Mouse (Mus musculus): Measurements from ENCODE around the gene Slc16a6. TPM values are rescaled to one million over a fixed set of nuclear protein-coding genes. Genes with fewer than 3 reads are reported as not detected.
"Not testable (repeated sequence)": the region's sequence is repeated elsewhere in the genome, so short reads cannot be mapped to it uniquely, and the experiment has no call there.

Slc16a6 gene
- polyA plus RNA-seq, 1 experiment from 2014 or later: 10.2 TPM

- ATAC-seq (replicated peaks; ENCODE audit: insufficient number of reproducible peaks, low FRiP score, low TSS enrichment): no peak
- no peaks in the 10 kb centered on the region for H3K36me3 ChIP-seq (ENCODE audit: control insufficient read depth, insufficient read depth, low read length)
- no peak overlapping the region for H3K4me3 ChIP-seq (ENCODE audit: low read depth, low read length)
- WGBS (ENCODE audit: insufficient replicate concordance): 61% methylated on average over 9 of the region's 9 CpGs
- no peak overlapping the region for H3K9ac ChIP-seq (ENCODE audit: low read depth, low read length)
- 0 out of 2 replicates have a peak, but pooled peaks cover 3% of the 10 kb centered on the region for H3K4me1 ChIP-seq (ENCODE audit: control insufficient read depth, insufficient read depth, low read length)
- no peak overlapping the region for H3K4me2 ChIP-seq
- no peaks in the 10 kb centered on the region for H3K9me3 ChIP-seq (replicated peaks; ENCODE audit: control insufficient read depth, low read length)
- no peak overlapping the region for H3K27ac ChIP-seq (ENCODE audit: low read depth, low read length)
- H3K27me3 ChIP-seq (ENCODE audit: control insufficient read depth, insufficient read depth, low read length): no peaks in the 10 kb centered on the region
Observed at GRCm38 (mm10) chr11:109504977-109505376, 31.6 kb upstream of the Slc16a6 start.

GRCm38 (mm10) chr11:109500206-109500605, 26.8 kb upstream of the Slc16a6 start:
- Histone ChIP-seq H3K27ac (ENCODE audit: low read depth, low read length) (no peak overlapping the region), H3K9me3 (replicated peaks; ENCODE audit: control insufficient read depth, low read length) (no peaks in the 10 kb centered on the region), H3K9ac (ENCODE audit: low read depth, low read length) (no peak overlapping the region), H3K4me3 (ENCODE audit: low read depth, low read length) (no peak overlapping the region), H3K27me3 (ENCODE audit: control insufficient read depth, insufficient read depth, low read length) (peaks cover 3% of the 10 kb centered on the region; the same call in 1 of the 2 replicates), H3K4me1 (ENCODE audit: control insufficient read depth, insufficient read depth, low read length) (peaks cover 12% of the 10 kb centered on the region), H3K36me3 (ENCODE audit: control insufficient read depth, insufficient read depth, low read length) (no peaks in the 10 kb centered on the region), H3K4me2 (no peak overlapping the region)
- 87% methylated on average over 5 of the region's 5 CpGs for WGBS (ENCODE audit: insufficient replicate concordance)
- no peak for ATAC-seq (replicated peaks; ENCODE audit: insufficient number of reproducible peaks, low FRiP score, low TSS enrichment)

GRCm38 (mm10) chr11:109497990-109498389, 24.6 kb upstream of the Slc16a6 start:
- WGBS (ENCODE audit: insufficient replicate concordance): 79% methylated on average over 9 of the region's 9 CpGs
- no peak overlapping the region for H3K9ac ChIP-seq (ENCODE audit: low read depth, low read length)
- H3K36me3 ChIP-seq (ENCODE audit: control insufficient read depth, insufficient read depth, low read length): no peaks in the 10 kb centered on the region
- no peak overlapping the region for H3K27ac ChIP-seq (ENCODE audit: low read depth, low read length)
- no peak overlapping the region for H3K4me2 ChIP-seq
- peaks cover 14% of the 10 kb centered on the region for H3K4me1 ChIP-seq (ENCODE audit: control insufficient read depth, insufficient read depth, low read length)
- H3K4me3 ChIP-seq (ENCODE audit: low read depth, low read length): no peak overlapping the region
- no peaks in the 10 kb centered on the region for H3K9me3 ChIP-seq (replicated peaks; ENCODE audit: control insufficient read depth, low read length)
- peaks cover 3% of the 10 kb centered on the region; the same call in 1 of the 2 replicates for H3K27me3 ChIP-seq (ENCODE audit: control insufficient read depth, insufficient read depth, low read length)
- ATAC-seq (replicated peaks; ENCODE audit: insufficient number of reproducible peaks, low FRiP score, low TSS enrichment): no peak

GRCm38 (mm10) chr11:109496996-109497714, 23.8 kb upstream of the Slc16a6 start:
- Histone ChIP-seq H3K27me3 (ENCODE audit: control insufficient read depth, insufficient read depth, low read length) (peaks cover 3% of the 10 kb centered on the region; the same call in 1 of the 2 replicates), H3K36me3 (ENCODE audit: control insufficient read depth, insufficient read depth, low read length) (no peaks in the 10 kb centered on the region), H3K9me3 (replicated peaks; ENCODE audit: control insufficient read depth, low read length) (no peaks in the 10 kb centered on the region), H3K4me1 (ENCODE audit: control insufficient read depth, insufficient read depth, low read length) (peaks cover 11% of the 10 kb centered on the region), H3K9ac (ENCODE audit: low read depth, low read length) (no peak overlapping the region), H3K4me2 (no peak overlapping the region), H3K4me3 (ENCODE audit: low read depth, low read length) (no peak overlapping the region), H3K27ac (ENCODE audit: low read depth, low read length) (no peak overlapping the region)
- 85% methylated on average over 6 of the region's 6 CpGs for WGBS (ENCODE audit: insufficient replicate concordance)
- ATAC-seq (replicated peaks; ENCODE audit: insufficient number of reproducible peaks, low FRiP score, low TSS enrichment): no peak

- Histone ChIP-seq H3K4me1 (ENCODE audit: control insufficient read depth, insufficient read depth, low read length) (peaks cover 11% of the 10 kb centered on the region), H3K27ac (ENCODE audit: low read depth, low read length) (no peak overlapping the region), H3K4me3 (ENCODE audit: low read depth, low read length) (no peak overlapping the region), H3K9me3 (replicated peaks; ENCODE audit: control insufficient read depth, low read length) (no peaks in the 10 kb centered on the region), H3K27me3 (ENCODE audit: control insufficient read depth, insufficient read depth, low read length) (peaks cover 3% of the 10 kb centered on the region; the same call in 1 of the 2 replicates), H3K9ac (ENCODE audit: low read depth, low read length) (no peak overlapping the region), H3K4me2 (no peak overlapping the region), H3K36me3 (ENCODE audit: control insufficient read depth, insufficient read depth, low read length) (no peaks in the 10 kb centered on the region)
- ATAC-seq (replicated peaks; ENCODE audit: insufficient number of reproducible peaks, low FRiP score, low TSS enrichment): no peak
- 84% methylated on average over 7 of the region's 7 CpGs for WGBS (ENCODE audit: insufficient replicate concordance)
Observed at GRCm38 (mm10) chr11:109496475-109496993, 23.1 kb upstream of the Slc16a6 start.

GRCm38 (mm10) chr11:109495771-109496474, 22.5 kb upstream of the Slc16a6 start:
- Histone ChIP-seq H3K27me3 (ENCODE audit: control insufficient read depth, insufficient read depth, low read length) (peaks cover 3% of the 10 kb centered on the region; the same call in 1 of the 2 replicates), H3K9ac (ENCODE audit: low read depth, low read length) (no peak overlapping the region), H3K36me3 (ENCODE audit: control insufficient read depth, insufficient read depth, low read length) (no peaks in the 10 kb centered on the region), H3K4me2 (peak overlapping the region; percentile 15), H3K9me3 (replicated peaks; ENCODE audit: control insufficient read depth, low read length) (no peaks in the 10 kb centered on the region), H3K4me1 (ENCODE audit: control insufficient read depth, insufficient read depth, low read length) (peaks cover 11% of the 10 kb centered on the region), H3K27ac (ENCODE audit: low read depth, low read length) (no peak overlapping the region), H3K4me3 (ENCODE audit: low read depth, low read length) (no peak overlapping the region)
- 54% methylated on average over 14 of the region's 14 CpGs for WGBS (ENCODE audit: insufficient replicate concordance)
- no peak for ATAC-seq (replicated peaks; ENCODE audit: insufficient number of reproducible peaks, low FRiP score, low TSS enrichment)

- no peaks in the 10 kb centered on the region for H3K9me3 ChIP-seq (replicated peaks; ENCODE audit: control insufficient read depth, low read length)
- no peaks in the 10 kb centered on the region for H3K36me3 ChIP-seq (ENCODE audit: control insufficient read depth, insufficient read depth, low read length)
- no peak overlapping the region for H3K4me3 ChIP-seq (ENCODE audit: low read depth, low read length)
- peak overlapping the region; percentile 15 for H3K4me2 ChIP-seq
- ATAC-seq (replicated peaks; ENCODE audit: insufficient number of reproducible peaks, low FRiP score, low TSS enrichment): no peak
- H3K27ac ChIP-seq (ENCODE audit: low read depth, low read length): no peak overlapping the region
- 44% methylated on average over 24 of the region's 24 CpGs for WGBS (ENCODE audit: insufficient replicate concordance)
- peaks cover 11% of the 10 kb centered on the region for H3K4me1 ChIP-seq (ENCODE audit: control insufficient read depth, insufficient read depth, low read length)
- H3K27me3 ChIP-seq (ENCODE audit: control insufficient read depth, insufficient read depth, low read length): peaks cover 3% of the 10 kb centered on the region; the same call in 1 of the 2 replicates
- H3K9ac ChIP-seq (ENCODE audit: low read depth, low read length): no peak overlapping the region
Observed at GRCm38 (mm10) chr11:109494890-109495770, 21.7 kb upstream of the Slc16a6 start.

GRCm38 (mm10) chr11:109492847-109493464, 19.6 kb upstream of the Slc16a6 start:
- not testable (repeated sequence) for H3K9me3 ChIP-seq (replicated peaks; ENCODE audit: control insufficient read depth, low read length); H3K36me3 ChIP-seq (ENCODE audit: control insufficient read depth, insufficient read depth, low read length); H3K9ac ChIP-seq (ENCODE audit: low read depth, low read length); H3K27me3 ChIP-seq (ENCODE audit: control insufficient read depth, insufficient read depth, low read length); H3K4me3 ChIP-seq (ENCODE audit: low read depth, low read length); H3K4me2 ChIP-seq; ATAC-seq (replicated peaks; ENCODE audit: insufficient number of reproducible peaks, low FRiP score, low TSS enrichment); H3K27ac ChIP-seq (ENCODE audit: low read depth, low read length)
- WGBS (ENCODE audit: insufficient replicate concordance): 64% methylated on average over 8 of the region's 8 CpGs
- peaks cover 11% of the 10 kb centered on the region for H3K4me1 ChIP-seq (ENCODE audit: control insufficient read depth, insufficient read depth, low read length)

Measured in heart, embryonic 11.5 days (tissue).